Mouse (Mus musculus): ENCODE measurements around the gene Rsc1a1. TPM values are rescaled to one million over a fixed set of nuclear protein-coding genes. Genes with fewer than 3 reads are reported as not detected.

Rsc1a1 gene
- polyA plus RNA-seq, 1 experiment = 3.6 TPM

GRCm38 (mm10) chr4:141680892-141681291 is 4.5 kb downstream of the Rsc1a1 start:
- Histone ChIP-seq H3K36me3 (ENCODE audit: control insufficient read depth, insufficient read depth, low read length) (peaks cover 5% of the 10 kb centered on the region), H3K27ac (ENCODE audit: control insufficient read depth, insufficient read depth, low read depth, low read length) (no peak overlapping the region), H3K4me3 (ENCODE audit: control insufficient read depth, low read depth, low read length) (no peak overlapping the region), H3K27me3 (ENCODE audit: control insufficient read depth, insufficient read depth, low read length) (no peaks in the 10 kb centered on the region), H3K4me1 (ENCODE audit: control insufficient read depth, insufficient read depth, low read length) (peaks cover 2% of the 10 kb centered on the region; the same call in 1 of the 2 replicates)
- TF ChIP-seq POLR2A (IDR thresholded peaks at IDR 0.05; ENCODE audit: control insufficient read depth, low read depth, low read length) = no peak
- no peak for TF ChIP-seq CTCF (IDR thresholded peaks at IDR 0.05; ENCODE audit: control insufficient read depth, insufficient read depth, insufficient replicate concordance, low read depth, low read length)

GRCm38 (mm10) chr4:141679016-141679415 is 6.4 kb downstream of the Rsc1a1 start:
- Histone ChIP-seq H3K4me3 (ENCODE audit: control insufficient read depth, low read depth, low read length) (no peak overlapping the region), H3K27ac (ENCODE audit: control insufficient read depth, insufficient read depth, low read depth, low read length) (no peak overlapping the region), H3K27me3 (ENCODE audit: control insufficient read depth, insufficient read depth, low read length) (no peaks in the 10 kb centered on the region), H3K36me3 (ENCODE audit: control insufficient read depth, insufficient read depth, low read length) (peaks cover 2% of the 10 kb centered on the region; the same call in 1 of the 2 replicates), H3K4me1 (ENCODE audit: control insufficient read depth, insufficient read depth, low read length) (peaks cover 2% of the 10 kb centered on the region; the same call in 1 of the 2 replicates)
- no peak for TF ChIP-seq CTCF (IDR thresholded peaks at IDR 0.05; ENCODE audit: control insufficient read depth, insufficient read depth, insufficient replicate concordance, low read depth, low read length)
- no peak for TF ChIP-seq POLR2A (IDR thresholded peaks at IDR 0.05; ENCODE audit: control insufficient read depth, low read depth, low read length)

- Histone ChIP-seq H3K4me1 (ENCODE audit: control insufficient read depth, insufficient read depth, low read length) (peaks cover 11% of the 10 kb centered on the region), H3K36me3 (ENCODE audit: control insufficient read depth, insufficient read depth, low read length) (no peaks in the 10 kb centered on the region), H3K4me3 (ENCODE audit: control insufficient read depth, low read depth, low read length) (no peak overlapping the region), H3K27me3 (ENCODE audit: control insufficient read depth, insufficient read depth, low read length) (no peaks in the 10 kb centered on the region), H3K27ac (ENCODE audit: control insufficient read depth, insufficient read depth, low read depth, low read length) (no peak overlapping the region)
- TF ChIP-seq CTCF (IDR thresholded peaks at IDR 0.05; ENCODE audit: control insufficient read depth, insufficient read depth, insufficient replicate concordance, low read depth, low read length) = no peak
- no peak for TF ChIP-seq POLR2A (IDR thresholded peaks at IDR 0.05; ENCODE audit: control insufficient read depth, low read depth, low read length)
Measured at GRCm38 (mm10) chr4:141676462-141676979, 8.9 kb downstream of the Rsc1a1 start.

GRCm38 (mm10) chr4:141672325-141672724 is 13.1 kb downstream of the Rsc1a1 start:
- no peaks in the 10 kb centered on the region for H3K27me3 ChIP-seq (ENCODE audit: control insufficient read depth, insufficient read depth, low read length)
- no peaks in the 10 kb centered on the region for H3K36me3 ChIP-seq (ENCODE audit: control insufficient read depth, insufficient read depth, low read length)
- TF ChIP-seq POLR2A (IDR thresholded peaks at IDR 0.05; ENCODE audit: control insufficient read depth, low read depth, low read length) (no peak), CTCF (IDR thresholded peaks at IDR 0.05; ENCODE audit: control insufficient read depth, insufficient read depth, insufficient replicate concordance, low read depth, low read length) (no peak)
- no peak overlapping the region for H3K27ac ChIP-seq (ENCODE audit: control insufficient read depth, insufficient read depth, low read depth, low read length)
- H3K4me1 ChIP-seq (ENCODE audit: control insufficient read depth, insufficient read depth, low read length) = peaks cover 11% of the 10 kb centered on the region
- H3K4me3 ChIP-seq (ENCODE audit: control insufficient read depth, low read depth, low read length) = peak overlapping the region; percentile 21

- H3K27ac ChIP-seq (ENCODE audit: control insufficient read depth, insufficient read depth, low read depth, low read length) = no peak overlapping the region
- H3K27me3 ChIP-seq (ENCODE audit: control insufficient read depth, insufficient read depth, low read length) = no peaks in the 10 kb centered on the region
- H3K4me3 ChIP-seq (ENCODE audit: control insufficient read depth, low read depth, low read length) = no peak overlapping the region
- no peaks in the 10 kb centered on the region for H3K36me3 ChIP-seq (ENCODE audit: control insufficient read depth, insufficient read depth, low read length)
- TF ChIP-seq POLR2A (IDR thresholded peaks at IDR 0.05; ENCODE audit: control insufficient read depth, low read depth, low read length) (no peak), CTCF (IDR thresholded peaks at IDR 0.05; ENCODE audit: control insufficient read depth, insufficient read depth, insufficient replicate concordance, low read depth, low read length) (no peak)
- peaks cover 11% of the 10 kb centered on the region for H3K4me1 ChIP-seq (ENCODE audit: control insufficient read depth, insufficient read depth, low read length)
Measured at GRCm38 (mm10) chr4:141671389-141671788, 14.0 kb downstream of the Rsc1a1 start.

- Histone ChIP-seq H3K36me3 (ENCODE audit: control insufficient read depth, insufficient read depth, low read length) (no peaks in the 10 kb centered on the region), H3K4me3 (ENCODE audit: control insufficient read depth, low read depth, low read length) (no peak overlapping the region), H3K27me3 (ENCODE audit: control insufficient read depth, insufficient read depth, low read length) (no peaks in the 10 kb centered on the region), H3K27ac (ENCODE audit: control insufficient read depth, insufficient read depth, low read depth, low read length) (no peak overlapping the region), H3K4me1 (ENCODE audit: control insufficient read depth, insufficient read depth, low read length) (peaks cover 11% of the 10 kb centered on the region)
- TF ChIP-seq POLR2A (IDR thresholded peaks at IDR 0.05; ENCODE audit: control insufficient read depth, low read depth, low read length) = no peak
- TF ChIP-seq CTCF (IDR thresholded peaks at IDR 0.05; ENCODE audit: control insufficient read depth, insufficient read depth, insufficient replicate concordance, low read depth, low read length) = no peak
Measured at GRCm38 (mm10) chr4:141669898-141670712, 15.3 kb downstream of the Rsc1a1 start.

GRCm38 (mm10) chr4:141664799-141665198 is 20.6 kb downstream of the Rsc1a1 start, which contains the start of gene Plekhm2:
Gene Plekhm2, minus strand, starts transcription at chr4:141664899.
- TF ChIP-seq POLR2A (IDR thresholded peaks at IDR 0.05; ENCODE audit: control insufficient read depth, low read depth, low read length) (no peak), CTCF (IDR thresholded peaks at IDR 0.05; ENCODE audit: control insufficient read depth, insufficient read depth, insufficient replicate concordance, low read depth, low read length) (no peak)
- H3K4me3 ChIP-seq (ENCODE audit: control insufficient read depth, low read depth, low read length) = peak within 1 kb of the TSS; percentile 98
- peak within 1 kb of the TSS; percentile 61 for H3K27ac ChIP-seq (ENCODE audit: control insufficient read depth, insufficient read depth, low read depth, low read length)
- H3K36me3 ChIP-seq (ENCODE audit: control insufficient read depth, insufficient read depth, low read length) = no peaks in the 10 kb centered on the region
- no peaks in the 10 kb centered on the region for H3K27me3 ChIP-seq (ENCODE audit: control insufficient read depth, insufficient read depth, low read length)
- H3K4me1 ChIP-seq (ENCODE audit: control insufficient read depth, insufficient read depth, low read length) = peaks cover 13% of the 10 kb centered on the region

All from testis, adult 2 months (tissue).